Mouse (Mus musculus) brain, embryonic 14.5 days (tissue): ENCODE data around the gene Tnk2. TPM values are rescaled to one million over a fixed set of nuclear protein-coding genes. Genes with fewer than 3 reads are reported as not detected.

Experiments
- DNase-seq: peaks from one replicate; pipeline ENCODE4 v3.0.0-alpha.2; 2011; ENCODE audit warnings: low read depth
- CTCF ChIP-seq: fragments of 200-500 bp; IDR thresholded peaks from 2 replicates; pipeline ENCODE4 v1.5.1; 2012; ENCODE audit warnings: inconsistent platforms, mild to moderate bottlenecking, moderate library complexity, borderline replicate concordance; ENCODE audit not compliant: insufficient read depth, insufficient read length; ENCODE audit errors: extremely low read depth
- POLR2A ChIP-seq: fragments of 200-500 bp; IDR thresholded peaks from 2 replicates; pipeline ENCODE4 v1.6.1; 2012; ENCODE audit warnings: mild to moderate bottlenecking, inconsistent platforms, borderline replicate concordance; ENCODE audit not compliant: poor library complexity, insufficient read depth, insufficient read length, severe bottlenecking; ENCODE audit errors: extremely low read depth
- polyA plus RNA-seq: library from polyadenylated mRNA; depleted of rRNA; stranded (reverse); fragments of >200 nt; gene quantifications from 2 replicates; pipeline ENCODE4 v1.2.3, GENCODE M21; 2012

The Tnk2 gene
- polyA plus RNA-seq, 1 experiment, result 127 TPM

DNA sequence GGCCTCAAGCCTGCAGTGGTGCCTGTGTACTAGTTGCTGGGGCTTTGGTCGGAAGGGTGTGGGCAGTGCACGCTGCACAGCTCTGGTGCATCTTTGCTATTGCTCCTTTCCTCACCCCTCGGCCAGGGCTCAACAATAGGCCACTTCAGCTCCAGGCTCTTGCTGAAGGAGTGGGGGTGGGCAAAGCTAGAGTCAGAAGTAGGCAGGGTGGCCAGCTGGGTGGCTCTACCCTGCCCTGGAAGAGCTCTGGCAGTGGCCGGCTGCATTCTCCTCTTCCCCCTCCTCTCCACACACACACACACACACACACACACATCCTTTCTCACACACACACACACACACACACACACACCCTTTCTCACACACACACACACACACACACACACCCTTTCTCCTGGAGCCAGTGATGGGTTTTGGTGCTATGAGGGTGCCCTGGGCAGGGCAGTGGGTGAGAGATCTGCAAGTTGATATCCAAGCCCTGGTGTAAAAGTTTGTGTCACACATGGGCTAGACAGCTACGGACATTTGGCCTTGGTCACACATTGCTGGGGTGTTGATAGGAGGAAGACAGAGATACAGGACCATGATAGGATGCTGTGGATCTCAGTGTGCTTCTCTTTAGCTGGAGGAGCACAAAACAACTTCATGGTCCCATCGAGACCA is 10.5 kb downstream of the Tnk2 start:
- TF ChIP-seq CTCF, result no peak
- TF ChIP-seq POLR2A, result no peak
- no peak for DNase-seq

DNA sequence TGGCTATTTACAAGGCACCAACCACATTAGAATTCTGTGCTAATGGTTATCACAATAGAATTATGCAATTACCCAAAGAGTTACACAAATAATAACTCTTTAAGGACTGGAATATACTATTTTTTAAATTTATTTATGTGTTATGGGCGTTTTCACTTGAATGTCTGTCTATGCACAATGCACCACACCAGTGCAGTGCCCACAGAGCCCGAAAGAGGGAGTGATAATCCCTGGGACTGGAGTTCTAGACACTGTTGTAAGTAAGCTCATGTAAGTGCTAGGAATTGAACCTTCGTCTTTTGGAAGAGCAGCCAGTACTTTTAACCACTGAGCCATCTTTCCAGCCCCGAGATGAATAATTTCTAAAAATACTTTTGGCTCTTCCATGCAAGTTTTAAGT is 11.9 kb downstream of the Tnk2 start:
- TF ChIP-seq POLR2A (no peak), CTCF (no peak)

DNA sequence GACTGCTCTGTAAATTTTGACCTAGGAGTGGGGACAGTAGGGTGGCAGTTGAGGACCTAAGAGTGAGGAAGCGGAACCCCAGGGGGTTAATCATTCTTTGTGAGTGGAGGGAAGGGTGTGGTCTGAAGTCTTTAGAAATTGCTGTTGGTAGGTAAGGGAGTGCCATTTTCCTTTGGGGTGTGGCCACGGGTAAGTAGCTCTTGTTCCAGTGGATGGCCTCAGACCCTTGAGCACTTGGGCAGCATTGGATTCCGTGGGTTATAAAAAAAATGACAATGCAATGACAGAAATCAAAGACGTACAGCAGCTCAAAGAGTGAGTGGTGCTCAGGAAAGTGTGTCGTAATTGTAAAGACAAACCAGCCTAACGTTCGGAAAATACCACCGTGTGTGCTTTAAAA is 12.6 kb downstream of the Tnk2 start:
- TF ChIP-seq POLR2A, result no peak
- TF ChIP-seq CTCF, result no peak
- no peak for DNase-seq

More for the DNA sequence above, 11.9 kb downstream of the Tnk2 start:
- no peak for DNase-seq

GRCm38 (mm10) chr16:32656794-32657193 is 13.1 kb downstream of the Tnk2 start:
- TF ChIP-seq POLR2A (no peak), CTCF (no peak)
- DNase-seq, result no peak

GRCm38 (mm10) chr16:32657498-32658250 is 14.0 kb downstream of the Tnk2 start:
- no peak for DNase-seq
- TF ChIP-seq POLR2A (no peak), CTCF (no peak)

DNA sequence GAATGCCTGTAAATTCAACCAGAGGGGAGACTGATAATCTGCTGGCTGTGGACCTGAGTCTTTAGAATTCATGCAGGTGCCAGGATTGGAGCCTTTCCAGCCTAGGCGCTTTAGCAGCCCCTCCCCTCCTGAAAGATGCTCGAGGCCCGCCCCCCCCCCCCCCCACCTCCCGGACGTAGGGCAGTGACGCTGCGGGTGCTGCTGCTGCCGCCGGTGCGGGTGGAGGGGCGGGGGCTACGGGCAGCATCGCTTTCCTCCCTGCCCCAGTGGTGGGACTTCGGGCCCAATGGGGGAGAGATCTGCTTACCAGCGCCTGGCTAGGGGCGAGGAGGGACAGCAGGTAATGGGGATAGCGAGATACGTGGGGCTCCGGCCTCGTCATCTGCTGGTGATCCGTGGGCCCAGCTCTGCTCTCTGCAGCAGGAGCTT is 15.1 kb downstream of the Tnk2 start:
- DNase-seq, result peak; percentile 71
- no peak for TF ChIP-seq CTCF
- TF ChIP-seq POLR2A, result no peak

DNA sequence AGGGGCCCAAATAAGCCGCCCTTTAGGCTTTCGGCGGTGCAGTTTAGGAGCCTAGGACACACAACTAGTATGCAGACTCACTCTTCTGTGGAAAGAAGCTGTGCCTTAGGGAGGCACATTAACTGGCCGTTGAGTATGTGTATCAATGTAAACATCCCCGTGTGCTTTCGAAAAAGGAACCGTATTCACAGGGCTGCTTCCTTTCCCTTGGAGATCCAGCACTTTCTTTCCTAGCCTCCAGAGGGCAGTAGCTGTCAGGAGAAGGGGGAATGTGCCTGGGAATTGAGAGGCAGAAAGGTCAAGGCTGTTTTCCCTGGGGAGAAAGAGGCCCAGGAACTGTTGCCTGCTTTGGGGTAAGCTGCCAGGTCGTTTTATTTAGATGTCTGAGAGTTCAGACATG is 15.7 kb downstream of the Tnk2 start:
- DNase-seq, result peak; percentile 88
- TF ChIP-seq POLR2A (no peak), CTCF (peak; percentile 88)

DNA sequence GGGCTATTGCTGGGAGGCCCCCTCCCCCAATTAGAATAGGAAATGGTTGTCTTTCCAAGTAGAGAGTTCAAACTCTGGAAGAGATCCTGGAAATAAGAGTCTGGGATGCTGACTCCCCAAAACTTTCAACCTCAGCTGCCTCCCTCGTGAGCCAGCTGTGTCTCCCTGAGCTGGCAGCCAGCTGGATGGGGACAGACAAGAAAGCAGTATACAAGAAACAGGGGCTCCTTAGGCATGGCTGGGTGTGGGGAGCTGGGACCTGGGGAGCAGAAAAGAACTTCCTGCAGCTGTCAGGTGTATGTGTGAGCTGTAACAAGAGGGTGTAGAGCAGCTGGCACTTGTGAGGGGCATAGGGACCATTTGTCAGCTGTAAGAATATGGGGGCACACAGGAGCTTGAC is 16.4 kb downstream of the Tnk2 start:
- no peak for DNase-seq
- TF ChIP-seq POLR2A, result no peak
- TF ChIP-seq CTCF, result no peak

DNA sequence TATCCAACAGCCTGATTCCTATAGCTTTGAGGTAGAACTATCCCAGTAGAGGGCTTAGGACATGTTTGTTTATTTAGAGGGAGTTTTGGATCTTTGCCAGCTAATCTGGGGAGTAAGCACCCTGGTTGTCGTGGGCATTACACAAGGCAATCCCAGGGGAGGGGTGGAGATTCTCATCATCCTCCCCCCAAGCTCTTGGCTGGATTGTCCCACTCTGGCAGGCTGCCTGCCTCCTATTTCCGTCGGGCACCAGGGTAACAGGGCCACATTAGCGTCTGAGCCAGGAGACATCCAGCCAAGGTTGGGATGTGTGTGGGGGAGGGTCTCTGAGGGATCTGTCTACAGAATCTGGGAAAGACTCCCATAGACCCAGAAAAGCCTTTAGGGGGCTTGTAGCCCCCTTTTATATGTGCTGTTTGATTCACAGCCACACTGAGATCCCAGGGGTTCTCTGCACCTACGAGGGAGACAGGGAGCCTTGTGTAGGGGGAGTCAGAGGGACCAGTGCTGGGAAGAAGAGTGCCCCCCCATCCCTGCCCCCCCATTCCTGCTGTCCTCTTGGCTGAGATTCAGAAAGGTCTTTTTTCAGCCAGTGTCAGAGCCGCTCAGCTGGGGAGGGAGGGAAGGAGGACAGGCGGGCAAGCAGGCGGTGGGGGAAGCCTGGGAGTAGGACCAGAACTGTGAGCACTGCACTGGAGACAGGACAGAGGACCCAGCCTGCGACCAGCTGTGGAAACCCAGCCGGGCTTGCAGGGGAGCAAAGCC is 17.1 kb downstream of the Tnk2 start:
- peak; percentile 93 for DNase-seq
- TF ChIP-seq CTCF (no peak), POLR2A (no peak)

GRCm38 (mm10) chr16:32661493-32661921 is 17.8 kb downstream of the Tnk2 start:
- peak; percentile 44 for DNase-seq
- no peak for TF ChIP-seq CTCF

GRCm38 (mm10) chr16:32662372-32662771 is 18.7 kb downstream of the Tnk2 start:
- TF ChIP-seq CTCF (no peak), POLR2A (no peak)
- no peak for DNase-seq
